Mouse (Mus musculus): ENCODE results near the gene Gm10762. TPM values are rescaled to one million over a fixed set of nuclear protein-coding genes. Genes with fewer than 3 reads are reported as not detected.

Gm10762 gene
- polyA plus RNA-seq, 1 experiment from 2014 or later, result 12.7 TPM

Small RNAs within 50 kb of the gene (microRNA-seq; reads per million reads assigned to microRNA genes)
- not detected for gene Gm22859

Other genes starting within 250 kb of the Gm10762 start
- 33.3 and 34.7 TPM in 2 replicates for gene Tmem87b, start 149.6 kb downstream of the Gm10762 start, polyA plus RNA-seq (2015; fragmentation: Nextera tagmentation; extraction: Ambion mirVana)
- 8.1 TPM in 2 replicates for gene Fbln7, start 104.7 kb downstream of the Gm10762 start, polyA plus RNA-seq (2015; fragmentation: Nextera tagmentation; extraction: Ambion mirVana)
- 7.9 and 8.2 TPM in 2 replicates for gene Zc3h8, start 23.6 kb downstream of the Gm10762 start, polyA plus RNA-seq (2015; fragmentation: Nextera tagmentation; extraction: Ambion mirVana)
- 1.4 and 2.3 TPM in 2 replicates for gene Zc3h6, start 323 bp downstream of the Gm10762 start, polyA plus RNA-seq (2015; fragmentation: Nextera tagmentation; extraction: Ambion mirVana)
- 0.04 TPM in 1 of 2 replicates, not detected in the other for gene Vinac1, start 80.4 kb upstream of the Gm10762 start, polyA plus RNA-seq (2015; fragmentation: Nextera tagmentation; extraction: Ambion mirVana)
- 13.4 TPM in 2 replicates for gene Ttl, start 98.2 kb upstream of the Gm10762 start, polyA plus RNA-seq (2015; fragmentation: Nextera tagmentation; extraction: Ambion mirVana)
- 27.2 and 33.4 TPM in 2 replicates for gene Polr1b, start 133.3 kb upstream of the Gm10762 start, polyA plus RNA-seq (2015; fragmentation: Nextera tagmentation; extraction: Ambion mirVana)
- 26.1 and 27.0 TPM in 2 replicates for gene Chchd5, start 162.0 kb upstream of the Gm10762 start, polyA plus RNA-seq (2015; fragmentation: Nextera tagmentation; extraction: Ambion mirVana)
- 28.3 and 31.3 TPM in 2 replicates for gene Slc20a1, start 231.0 kb upstream of the Gm10762 start, polyA plus RNA-seq (2015; fragmentation: Nextera tagmentation; extraction: Ambion mirVana)

Data from kidney, embryonic 16.5 days (tissue).